Mouse (Mus musculus) brown adipose tissue, adult 24 weeks (tissue): ENCODE data around the gene Syt2. TPM values are rescaled to one million over a fixed set of nuclear protein-coding genes. Genes with fewer than 3 reads are reported as not detected.

Experiments
- H3K27ac ChIP-seq: fragments of 200-500 bp; replicated peaks from 2 replicates; pipeline ENCODE4 v1.5.1; 2012; ENCODE audit warnings: low read depth, mild to moderate bottlenecking, low read length
- H3K4me1 ChIP-seq: fragments of 200-500 bp; 2 replicates; pipeline ENCODE4 v1.6.1; 2012; ENCODE audit warnings: low read length, mixed read lengths; ENCODE audit not compliant: control insufficient read depth, insufficient read depth, insufficient read length
- H3K4me3 ChIP-seq: fragments of 200-500 bp; 2 replicates; pipeline ENCODE4 v1.5.1; 2012; ENCODE audit warnings: low read depth, mild to moderate bottlenecking, low read length, moderate library complexity; ENCODE audit not compliant: insufficient read depth
- polyA plus RNA-seq: library from polyadenylated mRNA; stranded (reverse); fragments of >200 nt; gene quantifications from 2 replicates; pipeline ENCODE4 v1.2.4, GENCODE M21; 2012; ENCODE audit not compliant: missing spikeins, insufficient read depth, insufficient read length

Syt2 gene
- polyA plus RNA-seq, 1 experiment, result not detected

DNA sequence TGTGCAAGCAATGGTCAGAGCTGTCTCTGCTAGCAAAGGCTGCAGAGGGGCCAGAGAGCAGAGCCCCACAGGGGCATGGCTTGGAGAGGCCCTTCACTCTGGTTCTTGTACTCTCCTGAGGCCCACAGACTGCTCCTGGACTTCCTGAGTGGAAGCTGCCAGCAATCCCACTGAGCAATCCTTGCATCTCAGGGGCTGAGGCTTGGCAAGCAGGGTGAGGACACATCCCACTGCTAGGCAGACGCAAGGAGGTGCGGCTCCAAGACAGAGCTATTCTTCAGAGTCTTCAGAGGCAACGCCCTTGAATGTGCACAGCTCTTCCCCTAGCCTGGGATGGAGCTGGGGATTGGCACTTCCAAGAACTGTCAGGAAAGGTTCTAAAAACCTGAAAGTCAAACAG lies 110.8 kb downstream of the Syt2 start:
- H3K4me1 ChIP-seq, result peaks cover 5% of the 10 kb centered on the region
- no peak overlapping the region for H3K27ac ChIP-seq
- H3K4me3 ChIP-seq, result no peak overlapping the region

DNA sequence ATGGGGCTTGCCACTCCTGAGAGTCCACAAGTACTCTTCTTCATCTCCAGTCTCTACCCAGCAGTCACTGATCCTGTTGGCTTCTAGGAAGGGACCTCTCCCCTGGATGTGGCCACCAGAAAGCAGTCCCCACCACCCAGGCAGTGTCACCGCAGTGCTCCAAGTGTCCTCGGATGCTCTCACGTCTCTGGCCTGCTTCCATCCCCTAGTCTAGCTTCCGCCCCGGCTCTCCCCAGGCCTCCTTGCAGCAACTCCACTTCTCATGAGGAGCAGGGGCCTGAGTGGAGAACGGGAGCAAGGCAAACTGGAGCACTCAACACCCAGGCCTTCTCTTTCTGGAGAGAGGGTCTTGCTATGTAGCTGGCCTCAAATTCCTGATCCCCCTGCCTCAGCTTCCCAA lies 112.7 kb downstream of the Syt2 start:
- Histone ChIP-seq H3K4me1 (peaks cover 5% of the 10 kb centered on the region), H3K27ac (no peak overlapping the region; the same call in 1 of the 2 replicates), H3K4me3 (no peak overlapping the region)

- Histone ChIP-seq H3K4me3 (no peak overlapping the region), H3K27ac (no peak overlapping the region), H3K4me1 (peaks cover 3% of the 10 kb centered on the region)
These were observed 114.2 kb downstream of the Syt2 start for GRCm38 (mm10) chr1:134760642-134761041.

- Histone ChIP-seq H3K27ac (no peak overlapping the region), H3K4me1 (peaks cover 3% of the 10 kb centered on the region; the same call in 1 of the 2 replicates)
These were observed 115.1 kb downstream of the Syt2 start for GRCm38 (mm10) chr1:134761534-134761933.

GRCm38 (mm10) chr1:134763250-134763649 lies 116.8 kb downstream of the Syt2 start:
- H3K27ac ChIP-seq, result no peak overlapping the region
- H3K4me3 ChIP-seq, result no peak overlapping the region
- no peaks in the 10 kb centered on the region for H3K4me1 ChIP-seq

More at GRCm38 (mm10) chr1:134761534-134761933, 115.1 kb downstream of the Syt2 start:
- no peak overlapping the region for H3K4me3 ChIP-seq

DNA sequence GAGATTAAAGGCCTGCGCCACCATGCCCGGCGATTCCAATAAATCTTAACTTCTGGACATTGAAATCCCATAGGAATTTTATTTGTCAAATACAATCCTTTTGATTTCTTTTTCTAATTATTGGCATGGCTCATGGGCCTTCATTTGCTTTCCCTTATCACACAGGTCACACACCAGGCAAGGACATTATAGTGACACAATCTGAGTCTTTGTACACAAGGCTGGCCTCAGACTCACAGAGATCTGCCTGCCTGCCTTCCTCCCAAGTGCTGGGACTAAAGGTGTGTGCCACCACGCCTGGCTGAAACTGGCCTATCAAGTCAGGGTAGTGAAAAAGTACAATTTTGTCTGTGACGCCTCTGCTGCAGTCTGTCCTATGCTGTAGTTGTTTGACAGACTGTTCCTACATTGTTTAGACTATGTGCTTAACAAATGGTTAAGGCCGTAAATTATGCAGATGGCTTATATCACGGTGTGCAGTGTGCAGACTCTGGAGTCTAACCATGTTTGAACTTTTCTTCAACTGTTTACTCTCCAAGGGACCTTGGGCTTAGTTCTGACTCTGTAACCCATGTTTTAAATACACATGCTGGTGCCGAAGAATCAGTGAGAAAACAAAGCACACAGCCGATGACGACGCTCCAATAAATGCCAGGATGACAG lies 117.4 kb downstream of the Syt2 start:
- no peak overlapping the region for H3K4me3 ChIP-seq
- no peaks in the 10 kb centered on the region for H3K4me1 ChIP-seq
- H3K27ac ChIP-seq, result no peak overlapping the region

- Histone ChIP-seq H3K27ac (no peak overlapping the region), H3K4me3 (no peak overlapping the region), H3K4me1 (no peaks in the 10 kb centered on the region)
These were observed 118.5 kb downstream of the Syt2 start for GRCm38 (mm10) chr1:134764831-134765458.

GRCm38 (mm10) chr1:134766448-134766847 lies 120.0 kb downstream of the Syt2 start:
- Histone ChIP-seq H3K27ac (no peak overlapping the region), H3K4me1 (no peaks in the 10 kb centered on the region), H3K4me3 (no peak overlapping the region)

GRCm38 (mm10) chr1:134770312-134770711 lies 123.8 kb downstream of the Syt2 start:
- Histone ChIP-seq H3K4me1 (peaks cover 15% of the 10 kb centered on the region), H3K4me3 (no peak overlapping the region), H3K27ac (no peak overlapping the region)

DNA sequence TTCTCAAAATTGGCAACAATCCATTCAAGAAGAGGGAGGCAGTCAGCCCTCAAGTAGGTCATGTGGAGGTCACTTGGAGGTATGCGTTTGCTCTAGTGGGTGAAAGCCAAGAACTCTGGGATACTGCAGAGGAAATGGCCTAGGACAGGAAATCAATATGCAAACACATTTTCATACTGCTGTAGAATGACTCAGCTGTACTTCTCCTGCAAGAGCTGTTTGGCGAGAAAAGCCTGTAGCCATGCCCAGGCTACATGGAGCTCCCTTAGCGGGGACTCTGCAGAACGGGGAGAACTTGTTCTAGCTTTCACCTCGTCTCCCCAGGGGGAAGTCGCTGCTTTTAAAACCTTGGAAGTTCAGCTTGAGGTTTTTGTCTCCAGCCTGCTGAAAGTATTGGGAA lies 124.9 kb downstream of the Syt2 start:
- Histone ChIP-seq H3K4me3 (no peak overlapping the region), H3K4me1 (peaks cover 15% of the 10 kb centered on the region), H3K27ac (peak overlapping the region; percentile 49)

GRCm38 (mm10) chr1:134771999-134772398 lies 125.5 kb downstream of the Syt2 start:
- Histone ChIP-seq H3K4me3 (no peak overlapping the region), H3K4me1 (peaks cover 15% of the 10 kb centered on the region), H3K27ac (peak overlapping the region; percentile 49)

DNA sequence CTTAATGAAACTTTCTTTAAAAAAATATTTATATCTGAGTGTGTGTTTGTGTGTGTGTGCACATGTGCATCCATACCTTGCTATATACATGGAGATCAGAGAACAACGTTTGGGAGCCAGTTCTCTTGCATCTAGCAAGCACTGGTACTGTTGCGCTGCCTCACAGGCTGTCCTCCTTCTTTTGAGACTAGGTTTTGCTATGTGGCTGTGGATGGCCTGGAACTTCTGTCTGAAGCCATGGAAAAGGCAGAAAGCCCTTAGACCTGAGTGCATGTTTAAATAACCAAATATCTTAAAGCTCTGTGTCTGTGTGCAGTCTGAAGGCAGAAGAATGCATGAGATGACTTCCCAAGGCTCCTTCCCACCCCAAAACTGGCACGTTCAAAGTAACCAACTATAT lies 126.3 kb downstream of the Syt2 start:
- no peak overlapping the region for H3K4me3 ChIP-seq
- H3K4me1 ChIP-seq, result peaks cover 15% of the 10 kb centered on the region
- peak overlapping the region; percentile 49 for H3K27ac ChIP-seq

DNA sequence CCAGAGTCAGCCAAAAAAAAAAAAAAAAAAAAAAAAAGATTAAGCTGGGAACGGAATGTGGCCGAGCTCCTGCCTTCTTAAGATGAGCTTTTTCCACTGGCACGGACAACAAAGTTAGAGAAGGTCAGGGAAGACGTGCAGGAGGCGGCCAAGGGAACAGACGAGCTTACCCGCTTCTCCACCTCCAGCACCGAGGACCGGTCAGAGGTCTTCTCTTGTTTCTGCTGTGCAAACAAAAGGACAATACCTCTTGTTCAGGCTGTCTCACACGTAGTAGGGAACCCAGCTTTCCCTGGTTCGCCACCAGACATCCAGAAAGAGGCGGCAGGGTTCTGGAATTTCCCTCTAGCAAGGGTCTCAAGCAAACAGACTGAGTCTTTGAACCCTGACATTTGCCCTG lies 126.8 kb downstream of the Syt2 start:
- H3K27ac ChIP-seq, result peak overlapping the region; percentile 20; the same call in 1 of the 2 replicates
- H3K4me3 ChIP-seq, result no peak overlapping the region
- H3K4me1 ChIP-seq, result peaks cover 15% of the 10 kb centered on the region

DNA sequence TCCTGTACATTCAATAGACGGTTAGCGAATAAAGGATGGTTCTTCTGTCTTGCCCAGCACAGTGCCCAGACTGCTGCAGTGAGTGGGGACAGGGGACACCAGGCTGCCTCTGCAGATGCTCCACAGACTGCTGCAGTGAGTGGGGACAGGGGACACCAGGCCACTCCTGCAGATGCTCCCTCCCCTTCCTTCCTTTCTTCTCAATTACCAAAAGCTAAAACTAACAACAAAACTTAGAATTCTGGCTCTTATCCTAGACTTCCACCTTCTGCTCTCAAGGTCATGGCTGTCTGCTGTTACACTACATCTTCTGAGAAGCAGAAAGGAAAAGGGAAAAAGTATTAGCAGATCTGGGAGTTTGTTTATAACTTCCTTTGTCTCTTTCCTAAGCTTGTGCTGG lies 127.8 kb downstream of the Syt2 start:
- H3K4me1 ChIP-seq, result peaks cover 15% of the 10 kb centered on the region
- H3K27ac ChIP-seq, result peak overlapping the region; percentile 75
- no peak overlapping the region for H3K4me3 ChIP-seq

DNA sequence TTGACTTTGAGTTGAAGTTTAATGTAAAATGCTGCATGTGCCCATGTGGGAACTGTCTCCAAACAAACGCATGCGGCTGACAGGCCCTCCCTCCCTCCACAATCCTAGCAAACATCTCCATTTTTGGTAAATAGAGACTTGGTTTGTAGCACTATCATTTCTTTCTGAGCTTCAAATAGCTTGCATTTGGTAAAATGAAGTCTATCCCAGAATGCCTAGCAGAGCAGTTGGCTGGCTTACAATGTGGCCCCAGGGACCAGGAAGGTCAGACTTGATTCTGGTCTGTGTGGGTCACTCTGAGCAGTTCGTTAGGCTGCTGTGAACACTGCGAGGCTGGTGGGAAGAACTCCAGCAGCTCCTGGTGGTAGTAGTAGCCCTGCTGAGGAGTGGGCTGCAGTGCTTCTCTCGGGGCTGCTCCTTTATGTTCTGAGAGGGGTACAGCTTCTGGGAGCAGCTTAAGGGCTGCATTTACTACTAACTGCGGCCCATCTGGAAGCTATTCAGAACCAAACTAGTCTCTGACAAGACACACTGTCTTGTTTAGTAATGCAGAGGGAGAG lies 128.3 kb downstream of the Syt2 start:
- Histone ChIP-seq H3K27ac (peak overlapping the region; percentile 56), H3K4me1 (peaks cover 15% of the 10 kb centered on the region), H3K4me3 (no peak overlapping the region)

- H3K4me1 ChIP-seq, result peaks cover 15% of the 10 kb centered on the region
- H3K4me3 ChIP-seq, result no peak overlapping the region
- H3K27ac ChIP-seq, result no peak overlapping the region
These were observed 129.2 kb downstream of the Syt2 start for GRCm38 (mm10) chr1:134775631-134776030.
